Comparison of ENCODE assay signal across 10 mouse cellular contexts in the genomic region with DNA sequence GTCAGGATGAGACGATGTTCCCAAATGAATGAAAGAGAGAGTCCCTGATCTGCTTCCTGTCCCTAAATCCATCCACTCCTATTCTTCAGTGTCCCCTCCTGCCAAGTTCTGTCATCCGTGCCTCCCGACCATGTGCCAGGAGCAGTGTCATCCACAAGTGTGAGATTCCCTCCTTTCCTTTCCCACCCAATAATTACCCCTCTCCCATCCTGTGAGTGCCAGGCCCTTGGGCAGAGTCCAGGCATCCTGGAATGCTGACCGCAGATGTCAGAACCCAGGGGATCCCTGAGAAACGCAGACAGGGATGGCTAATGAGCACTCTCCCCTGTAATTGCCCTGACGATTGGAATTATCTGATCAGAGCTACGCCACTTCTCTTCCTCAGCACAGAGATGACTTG. TPM values are rescaled to one million over a fixed set of nuclear protein-coding genes. Genes with fewer than 3 reads are reported as not detected.
DNase-seq lines count a peak whose midpoint lies in the region; ATAC-seq and TF ChIP-seq lines count a peak whose summit lies in the region.
"Had no signal": no experiment of that assay in that cellular context is flagged by ENCODE, and none has a peak within 500 bp of the region (broad histone marks: within the 10 kb centered on the region; RNA-seq: fewer than 3 reads in every experiment).

No protein-coding gene starts in this region.

- peaks cover 22% of the 10 kb centered on the region for H3K4me1 ChIP-seq in midbrain, embryonic 14.5 days (ENCODE audit: control insufficient read depth, insufficient read depth, low read length)
- H3K4me1 ChIP-seq in midbrain, embryonic 10.5 days, result peaks cover 27% of the 10 kb centered on the region
- peaks cover 32% of the 10 kb centered on the region for H3K4me1 ChIP-seq in forebrain, embryonic 15.5 days
- H3K4me1 ChIP-seq in intestine, embryonic 14.5 days (replicated peaks; ENCODE audit: control insufficient read depth, insufficient read depth, low read length), result peaks cover 24% of the 10 kb centered on the region
- H3K4me1 ChIP-seq in stomach, postnatal 0 days (replicated peaks; ENCODE audit: control insufficient read depth, insufficient read depth), result no peaks in the 10 kb centered on the region

- no peak overlapping the region for H3K9ac ChIP-seq in midbrain, embryonic 14.5 days (replicated peaks; ENCODE audit: low read length)
- no peak overlapping the region for H3K9ac ChIP-seq in forebrain, embryonic 15.5 days (replicated peaks)
- 0 out of 2 replicates have a peak overlapping the region, but pooled peaks have one; percentile 10 for H3K9ac ChIP-seq in intestine, embryonic 14.5 days (ENCODE audit: low read length)
- no peak overlapping the region for H3K9ac ChIP-seq in stomach, postnatal 0 days (ENCODE audit: low read length)

- H3K9me3 ChIP-seq in midbrain, embryonic 14.5 days (ENCODE audit: control insufficient read depth, low read length), result no peaks in the 10 kb centered on the region
- peaks cover 3% of the 10 kb centered on the region; the same call in 1 of the 2 replicates for H3K9me3 ChIP-seq in midbrain, embryonic 10.5 days (replicated peaks)
- H3K9me3 ChIP-seq in forebrain, embryonic 15.5 days, result no peaks in the 10 kb centered on the region
- H3K9me3 ChIP-seq in intestine, embryonic 14.5 days (ENCODE audit: control insufficient read depth, low read length), result 0 out of 2 replicates have a peak, but pooled peaks cover 2% of the 10 kb centered on the region
- no peaks in the 10 kb centered on the region for H3K9me3 ChIP-seq in stomach, postnatal 0 days (ENCODE audit: control insufficient read depth, low read length)
- H3K9me3 ChIP-seq: G1E had no signal

- H3K4me2 ChIP-seq in midbrain, embryonic 14.5 days (ENCODE audit: low read length), result no peak overlapping the region
- H3K4me2 ChIP-seq in forebrain, embryonic 15.5 days (replicated peaks), result peak overlapping the region; percentile 21
- H3K4me2 ChIP-seq in intestine, embryonic 14.5 days (ENCODE audit: low read length), result peak overlapping the region; percentile 28; the same call in 1 of the 2 replicates
- 0 out of 2 replicates have a peak overlapping the region, but pooled peaks have one; percentile 18 for H3K4me2 ChIP-seq in stomach, postnatal 0 days (replicated peaks; ENCODE audit: low read depth)

- DNase-seq in midbrain, embryonic 14.5 days, result peak; percentile 31
- no peak for DNase-seq in midbrain, embryonic 10.5 days (ENCODE audit: low spot score)
- peak; percentile 60 for DNase-seq in intestine, embryonic 14.5 days (ENCODE audit: low spot score)
- no peak for DNase-seq in stomach, postnatal 0 days (ENCODE audit: low spot score)
- no peak for DNase-seq in cerebellum, adult 11-12 months
- no peak for DNase-seq in thymus, postnatal 25 days
- no peak for DNase-seq in T-cell, adult 2 months (ENCODE audit: low spot score)
- DNase-seq: thymus, adult 2 months had no signal

- no peak for TF ChIP-seq CTCF in stomach, postnatal 0 days (IDR thresholded peaks at IDR 0.05; ENCODE audit: low read depth)

- no peak overlapping the region for H3K4me3 ChIP-seq in midbrain, embryonic 14.5 days (replicated peaks; ENCODE audit: low read depth, low read length)
- no peak overlapping the region for H3K4me3 ChIP-seq in midbrain, embryonic 10.5 days
- no peak overlapping the region for H3K4me3 ChIP-seq in forebrain, embryonic 15.5 days
- H3K4me3 ChIP-seq in intestine, embryonic 14.5 days (ENCODE audit: low read depth, low read length), result no peak overlapping the region
- H3K4me3 ChIP-seq in stomach, postnatal 0 days (ENCODE audit: low read depth, low read length), result no peak overlapping the region

- TF ChIP-seq EP300 in stomach, postnatal 0 days (optimal IDR thresholded peaks at IDR 0.05), result no peak

- peak overlapping the region; percentile 63 for H3K27ac ChIP-seq in midbrain, embryonic 14.5 days (replicated peaks; ENCODE audit: low read depth, low read length)
- H3K27ac ChIP-seq in midbrain, embryonic 10.5 days (replicated peaks), result no peak overlapping the region
- peak overlapping the region; percentile 74 for H3K27ac ChIP-seq in forebrain, embryonic 15.5 days (replicated peaks)
- peak overlapping the region; percentile 76 for H3K27ac ChIP-seq in intestine, embryonic 14.5 days (ENCODE audit: low read depth)
- H3K27ac ChIP-seq in stomach, postnatal 0 days (replicated peaks), result peak overlapping the region; percentile 1

- peak; percentile 46; the same call in 1 of the 2 replicates for ATAC-seq in midbrain, embryonic 14.5 days (ENCODE audit: low FRiP score, low TSS enrichment)
- peak; percentile 69 for ATAC-seq in forebrain, embryonic 15.5 days (replicated peaks)
- ATAC-seq in intestine, embryonic 14.5 days (replicated peaks; ENCODE audit: low FRiP score, low TSS enrichment, low read depth), result no peak
- ATAC-seq in stomach, postnatal 0 days (ENCODE audit: low FRiP score, low TSS enrichment), result no peak

- no peaks in the 10 kb centered on the region for H3K36me3 ChIP-seq in midbrain, embryonic 14.5 days (ENCODE audit: control insufficient read depth, insufficient read depth, low read length)
- no peaks in the 10 kb centered on the region for H3K36me3 ChIP-seq in midbrain, embryonic 10.5 days
- H3K36me3 ChIP-seq in forebrain, embryonic 15.5 days, result no peaks in the 10 kb centered on the region
- no peaks in the 10 kb centered on the region for H3K36me3 ChIP-seq in intestine, embryonic 14.5 days (ENCODE audit: control insufficient read depth, insufficient read depth, low read length)
- H3K36me3 ChIP-seq in stomach, postnatal 0 days (ENCODE audit: control insufficient read depth, insufficient read depth, low read length), result no peaks in the 10 kb centered on the region
- H3K36me3 ChIP-seq: G1E had no signal

- H3K27me3 ChIP-seq in midbrain, embryonic 14.5 days (ENCODE audit: control insufficient read depth, insufficient read depth, low read length), result no peaks in the 10 kb centered on the region
- no peaks in the 10 kb centered on the region for H3K27me3 ChIP-seq in midbrain, embryonic 10.5 days (ENCODE audit: low read depth, poor library complexity, severe bottlenecking)
- no peaks in the 10 kb centered on the region for H3K27me3 ChIP-seq in forebrain, embryonic 15.5 days
- H3K27me3 ChIP-seq in intestine, embryonic 14.5 days (replicated peaks; ENCODE audit: control insufficient read depth, insufficient read depth, low read length), result no peaks in the 10 kb centered on the region
- H3K27me3 ChIP-seq in stomach, postnatal 0 days (ENCODE audit: control insufficient read depth, insufficient read depth, low read length), result no peaks in the 10 kb centered on the region

- WGBS in midbrain, embryonic 14.5 days, result 29% methylated on average over 7 of the region's 7 CpGs
- WGBS in midbrain, embryonic 10.5 days, result 69% methylated on average over 7 of the region's 7 CpGs
- 18% methylated on average over 7 of the region's 7 CpGs for whole genome bisulfite sequencing in forebrain, embryonic 15.5 days
- 21% methylated on average over 7 of the region's 7 CpGs for WGBS in intestine, embryonic 14.5 days
- 37% methylated on average over 7 of the region's 7 CpGs for WGBS in stomach, postnatal 0 days

RNA-seq across cellular contexts. Expression of gene Cep63, which starts 24.3 kb away (rescaled TPM):
- polyA plus RNA-seq in midbrain, embryonic 14.5 days (2014; fragmentation: Nextera tagmentation; extraction: Ambion mirVana), result 32.7 and 44.4 TPM in 2 replicates
- 54.1 and 65.9 TPM in 2 replicates for polyA plus RNA-seq in midbrain, embryonic 10.5 days (2016; fragmentation: Nextera tagmentation; extraction: Ambion mirVana)
- 48.1 and 49.6 TPM in 2 replicates for polyA plus RNA-seq in forebrain, embryonic 15.5 days (2015; fragmentation: Nextera tagmentation; extraction: Ambion mirVana)
- polyA plus RNA-seq in intestine, embryonic 14.5 days (2014; fragmentation: Nextera tagmentation; extraction: Ambion mirVana), result 40.2 and 46.2 TPM in 2 replicates
- polyA plus RNA-seq in stomach, postnatal 0 days (2015; fragmentation: Nextera tagmentation; extraction: Ambion mirVana), result 24.4 and 27.8 TPM in 2 replicates

RNA-seq across cellular contexts. Expression of gene Anapc13, which starts 24.5 kb away (rescaled TPM):
- 151 and 180 TPM in 2 replicates for polyA plus RNA-seq in midbrain, embryonic 14.5 days (2014; fragmentation: Nextera tagmentation; extraction: Ambion mirVana)
- polyA plus RNA-seq in midbrain, embryonic 10.5 days (2016; fragmentation: Nextera tagmentation; extraction: Ambion mirVana), result 172 and 188 TPM in 2 replicates
- polyA plus RNA-seq in forebrain, embryonic 15.5 days (2015; fragmentation: Nextera tagmentation; extraction: Ambion mirVana), result 148 and 166 TPM in 2 replicates
- 212 and 216 TPM in 2 replicates for polyA plus RNA-seq in intestine, embryonic 14.5 days (2014; fragmentation: Nextera tagmentation; extraction: Ambion mirVana)
- polyA plus RNA-seq in stomach, postnatal 0 days (2015; fragmentation: Nextera tagmentation; extraction: Ambion mirVana), result 172 and 179 TPM in 2 replicates

Comparison
In these comparisons a context has a peak if more than half of its experiments do, and no peak if none do; other contexts are left out.
1. DNase-seq: peak in midbrain, embryonic 14.5 days (single experiment) and intestine, embryonic 14.5 days (single experiment); none in midbrain, embryonic 10.5 days (single experiment), stomach, postnatal 0 days (single experiment), cerebellum, adult 11-12 months (single experiment), thymus, postnatal 25 days (single experiment) and T-cell, adult 2 months (single experiment).
2. ATAC-seq: peak in midbrain, embryonic 14.5 days (single experiment) and forebrain, embryonic 15.5 days (single experiment); none in intestine, embryonic 14.5 days (single experiment) and stomach, postnatal 0 days (single experiment).